Mouse (Mus musculus) embryonic fibroblast, embryonic 13.5 days (primary cell): ENCODE data around the gene Dlx3.

Experiments
- CTCF ChIP-seq: IDR thresholded peaks from 2 replicates; pipeline ENCODE4 v1.5.1; 2011; ENCODE audit warnings: mild to moderate bottlenecking, control low read depth, low read length, moderate library complexity, borderline replicate concordance; ENCODE audit not compliant: insufficient read depth
- POLR2A ChIP-seq: IDR thresholded peaks from 2 replicates; pipeline ENCODE4 v1.6.1; 2011; ENCODE audit warnings: low read depth, mild to moderate bottlenecking, control low read depth, low read length, moderate library complexity

GRCm38 (mm10) chr11:95084175-95084574, 35.7 kb upstream of the Dlx3 start:
- no peak for TF ChIP-seq POLR2A
- TF ChIP-seq CTCF, result no peak
